Mouse (Mus musculus) mouse embryonic stem cell (cell line): Measurements from ENCODE around the gene Olfr510.
"Not testable (repeated sequence)": the region's sequence is repeated elsewhere in the genome, so short reads cannot be mapped to it uniquely, and the experiment has no call there.

Experiments used
- in situ Hi-C, 2 experiments: fragments of 300-500 bp; cut with MboI; formaldehyde crosslinking; loops; 1 replicate in 1 of 2; 3 replicates in 1 of 2; pipeline ENCODE4 v1.14.3; 2019 to 2020; ENCODE audit warnings: low sequenced_read_pairs in 2 of 2, low pct_unique_long_range_greater_than_20kb in 1 of 2, mixed read lengths in 1 of 2; ENCODE audit not compliant: unreplicated experiment in 1 of 2

Gene Olfr510

DNA sequence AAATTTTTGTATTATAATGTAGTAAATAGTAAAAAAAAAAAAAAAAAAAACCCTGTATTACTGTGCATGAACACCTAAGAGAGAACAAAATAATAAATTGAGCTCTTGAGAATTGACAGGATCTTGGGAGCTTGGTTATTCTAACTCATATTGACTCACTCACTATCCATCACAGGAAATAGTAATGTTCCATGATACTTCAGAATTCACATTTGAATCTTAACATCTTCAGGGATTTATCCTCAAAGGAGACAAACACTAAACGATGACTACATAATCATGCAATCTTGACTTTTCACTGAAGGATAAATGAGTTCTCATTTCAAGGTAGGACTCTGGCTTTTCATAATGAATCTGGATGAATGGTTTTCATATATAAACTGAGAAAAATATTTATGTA lies at the start of gene Olfr510:
Olfr510 (plus strand) TSS at position 301 of the 400 bp plus-strand sequence.
- in situ Hi-C loops = loop anchor here in 1 of 2 experiments (25.0 kb wide), 1 partner anchor 479 kb away; no protein-coding TSS in a partner anchor

DNA sequence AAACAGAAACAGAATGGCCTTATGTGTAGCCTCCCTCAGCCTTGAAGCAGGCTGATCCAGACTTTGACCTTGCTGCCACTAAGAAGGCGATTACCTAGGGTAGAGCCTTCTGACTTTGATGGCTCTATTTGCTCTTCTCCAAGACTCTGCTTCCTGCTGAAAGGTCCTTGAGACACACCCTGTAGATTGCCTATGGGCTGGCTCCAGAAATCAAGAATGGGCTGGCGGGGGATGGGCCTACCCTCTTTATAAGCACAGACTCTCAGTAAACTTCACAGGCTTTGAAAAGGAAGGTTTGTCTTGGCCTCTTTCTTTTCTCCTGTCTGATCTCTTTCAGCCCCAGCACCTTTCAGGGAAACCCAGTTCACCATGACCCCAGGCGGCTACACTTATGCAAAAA lies 49.4 kb upstream of the Olfr510 start:
- in situ Hi-C loops = not testable (repeated sequence)

DNA sequence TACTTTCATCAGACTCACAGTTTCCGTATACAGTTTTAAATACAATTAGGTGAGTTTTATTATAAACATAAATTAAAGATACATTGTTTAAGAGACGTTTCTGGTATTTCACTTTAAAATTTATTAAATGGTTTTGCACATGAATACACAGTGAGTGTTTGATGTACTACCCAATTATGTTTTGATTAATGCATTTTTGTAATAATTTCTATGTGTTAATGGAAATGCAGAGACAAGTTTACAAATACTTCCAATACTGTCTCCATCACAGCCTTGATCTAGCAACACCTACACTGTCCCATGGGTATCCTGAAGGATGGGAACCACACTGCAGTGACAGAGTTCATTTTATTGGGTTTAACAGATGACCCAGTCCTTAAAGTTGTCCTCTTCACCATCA lies 44.7 kb upstream of the Olfr510 start, which contains the start of gene Olfr507:
Olfr507 (plus strand) TSS at position 301 of the 400 bp plus-strand sequence.
- in situ Hi-C loops = no loop called here

DNA sequence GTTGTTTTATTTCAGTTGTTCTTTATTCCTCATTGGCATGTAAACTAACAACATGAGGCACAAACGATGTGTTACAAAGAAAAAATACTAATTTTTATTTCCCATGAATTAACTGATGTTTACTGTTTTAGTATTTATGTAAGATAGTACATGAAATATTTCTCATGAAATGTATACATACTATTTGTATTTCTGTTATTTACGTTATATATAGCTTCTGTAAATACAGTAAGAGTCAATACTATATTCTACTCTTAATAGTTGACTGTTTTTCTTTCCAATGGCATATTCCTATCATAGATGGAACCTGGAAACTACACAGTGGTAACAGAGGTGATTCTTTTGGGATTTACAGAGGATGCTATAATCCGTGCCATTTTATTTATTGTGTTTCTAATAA lies 36.5 kb upstream of the Olfr510 start, which contains the start of gene Olfr508:
Olfr508 (plus strand) TSS at position 301 of the 400 bp plus-strand sequence.
- in situ Hi-C loops = no loop called here

DNA sequence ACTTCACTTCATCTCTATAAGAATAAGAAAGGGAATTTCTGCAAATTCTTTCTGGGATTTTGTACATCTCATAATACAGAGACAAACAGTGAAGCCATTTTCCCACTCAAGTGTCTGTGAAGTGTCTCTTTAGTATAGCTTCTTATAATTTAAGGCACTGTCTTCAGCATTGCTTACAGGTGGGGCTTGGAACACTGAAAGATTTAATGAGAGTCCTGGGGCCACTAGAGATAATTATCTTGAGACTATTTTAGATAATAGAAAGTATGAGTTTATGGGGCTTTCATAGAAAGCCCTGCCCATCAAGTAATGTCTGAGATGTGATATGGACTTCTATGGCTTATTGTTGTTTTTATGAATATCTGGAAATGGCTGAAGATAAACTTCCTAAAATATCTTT lies 14.4 kb upstream of the Olfr510 start, which contains the start of gene Olfr509:
Olfr509 (minus strand) TSS at position 101 of the 400 bp plus-strand sequence.
- in situ Hi-C loops = loop anchor here in 1 of 2 experiments (25.0 kb wide), 1 partner anchor 465 kb away; no protein-coding TSS in a partner anchor

DNA sequence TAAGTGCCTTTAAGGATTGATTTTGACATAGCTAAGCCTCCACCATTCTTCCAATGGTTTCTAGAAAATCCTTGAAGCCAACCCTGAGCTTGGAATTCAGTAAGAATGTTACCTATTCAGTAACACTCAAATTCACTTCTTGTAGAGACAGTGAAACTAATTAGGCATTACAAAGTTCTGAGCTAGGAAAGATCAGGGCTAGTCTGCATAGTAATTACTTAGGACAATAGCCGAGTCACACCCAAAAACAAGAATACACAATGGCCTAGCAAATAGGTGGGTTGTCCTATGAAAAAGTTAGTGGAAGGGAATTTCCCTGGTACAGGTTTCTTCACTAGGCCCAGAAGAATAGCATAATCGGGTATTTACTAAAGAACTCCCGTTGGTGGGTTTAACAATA lies 3.8 kb upstream of the Olfr510 start:
- in situ Hi-C loops = loop anchor here in 1 of 2 experiments (25.0 kb wide), 1 partner anchor 475 kb away; no protein-coding TSS in a partner anchor

DNA sequence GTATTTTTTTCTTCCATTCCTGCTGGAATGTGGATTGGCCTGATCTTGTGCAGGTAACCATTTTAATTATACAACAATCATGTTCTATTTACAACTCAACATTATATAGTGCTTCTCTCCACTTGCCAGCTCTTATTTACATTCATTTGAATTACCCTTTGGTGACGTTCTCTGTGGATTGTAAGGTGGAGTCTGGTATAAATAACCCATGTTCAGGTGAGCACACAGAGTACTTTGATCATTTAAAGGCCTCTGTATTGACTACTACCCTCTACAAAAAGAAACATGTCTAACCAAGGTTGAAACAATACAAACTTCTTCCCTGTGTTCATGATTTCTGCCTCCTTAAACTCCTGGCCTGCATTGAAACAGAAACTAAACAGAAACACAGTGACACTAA lies 4.8 kb downstream of the Olfr510 start:
- in situ Hi-C loops = loop anchor here in 1 of 2 experiments (10.0 to 25.0 kb wide), 2 partner anchors 66 to 484 kb away; no protein-coding TSS in a partner anchor

DNA sequence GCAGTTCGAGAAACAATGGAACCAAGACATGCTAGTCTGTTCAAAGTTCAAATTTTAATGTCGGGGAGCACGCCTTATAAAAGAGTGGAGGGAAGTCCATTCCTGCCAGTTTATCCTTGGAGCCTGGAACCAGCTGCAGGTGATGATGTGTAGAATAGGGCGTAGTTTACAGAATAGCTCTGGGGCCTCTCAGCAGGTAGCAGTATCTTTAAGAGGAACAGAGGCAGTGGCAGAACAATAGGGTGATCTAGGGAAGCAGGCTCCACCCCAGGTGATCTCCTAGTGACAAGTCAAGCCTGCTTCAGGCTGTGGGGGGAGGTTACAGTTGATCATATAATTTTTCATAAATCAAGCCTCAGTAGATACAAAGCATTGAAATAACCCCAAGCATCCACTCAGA lies 12.7 kb downstream of the Olfr510 start:
- in situ Hi-C loops = loop anchor here in 1 of 2 experiments (10.0 kb wide), 1 partner anchor 74 kb away; no protein-coding TSS in a partner anchor

DNA sequence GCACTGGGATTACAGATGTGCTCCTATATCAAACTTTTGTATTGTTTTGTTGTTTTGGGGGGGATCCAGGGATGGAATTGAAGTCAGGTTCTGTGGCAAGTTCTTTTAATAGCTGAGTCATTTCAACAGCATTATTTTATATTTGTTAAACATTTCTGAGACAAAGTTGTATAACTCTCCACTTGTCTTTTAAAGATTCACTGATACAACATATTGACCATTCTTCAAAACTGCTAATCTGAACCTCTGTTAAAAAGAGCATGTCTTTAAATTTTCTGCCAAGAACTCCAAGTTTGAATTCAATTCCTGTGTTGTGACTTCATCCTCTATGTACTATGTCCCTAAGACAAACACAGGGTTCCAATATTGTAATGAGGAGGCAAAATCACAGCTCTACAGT lies 46.8 kb downstream of the Olfr510 start, which contains the start of gene Olfr512:
Olfr512 (plus strand) TSS at position 301 of the 400 bp plus-strand sequence.
- in situ Hi-C loops = no loop called here
